Mouse (Mus musculus) limb, embryonic 10.5 days (tissue): ENCODE data around the gene Itga2. TPM values are rescaled to one million over a fixed set of nuclear protein-coding genes. Genes with fewer than 3 reads are reported as not detected.

Experiments used
- DNase-seq: peaks from one replicate; pipeline ENCODE4 v3.0.0-alpha.2; 2017; ENCODE audit warnings: low spot score
- H3K27ac ChIP-seq: fragments of 300-500 bp; sonication (generic); 2 replicates; pipeline ENCODE4 v1.5.1; 2016; ENCODE audit warnings: mild to moderate bottlenecking
- H3K27me3 ChIP-seq: fragments of 300-500 bp; sonication (generic); 2 replicates; pipeline ENCODE4 v1.6.1; 2016; ENCODE audit warnings: low read depth, mild to moderate bottlenecking; ENCODE audit not compliant: poor library complexity, severe bottlenecking
- H3K36me3 ChIP-seq: fragments of 300-500 bp; sonication (generic); 2 replicates; pipeline ENCODE4 v1.6.1; 2016; ENCODE audit warnings: mild to moderate bottlenecking, moderate library complexity
- H3K4me1 ChIP-seq: fragments of 300-500 bp; sonication (generic); 2 replicates; pipeline ENCODE4 v1.6.1; 2016
- H3K4me3 ChIP-seq: fragments of 300-500 bp; sonication (generic); 2 replicates; pipeline ENCODE4 v1.5.1; 2016; ENCODE audit warnings: mild to moderate bottlenecking, moderate library complexity
- H3K9me3 ChIP-seq: fragments of 300-500 bp; sonication (generic); replicated peaks from 2 replicates; pipeline ENCODE4 v1.6.1; 2016; ENCODE audit warnings: mild to moderate bottlenecking
- WGBS: fragments of 180-500 bp; shearing (Covaris S2); methylation state at CpG from one replicate; pipeline ENCODE4 v1.1.7; 2016; 5-methylcytosine and 5-hydroxymethylcytosine counted together
- polyA plus RNA-seq: library from polyadenylated mRNA; unstranded; fragments of >200 nt; fragmentation: Nextera tagmentation; extraction: Ambion mirVana; gene quantifications from 2 replicates; pipeline ENCODE4 v1.2.1, GENCODE M21; 2016

The Itga2 gene
- polyA plus RNA-seq, 1 experiment from 2014 or later = 0.71 TPM

GRCm38 (mm10) chr13:114834580-114834979 is 97.3 kb downstream of the Itga2 start:
- no peak for DNase-seq
- no peaks in the 10 kb centered on the region; the same call in 1 of the 2 replicates for H3K4me1 ChIP-seq
- H3K27ac ChIP-seq = no peak overlapping the region
- no peak overlapping the region for H3K4me3 ChIP-seq
- H3K27me3 ChIP-seq = no peaks in the 10 kb centered on the region
- H3K36me3 ChIP-seq = peaks cover 13% of the 10 kb centered on the region
- H3K9me3 ChIP-seq = no peaks in the 10 kb centered on the region
- WGBS = 69% methylated on average over 2 of the region's 2 CpGs

GRCm38 (mm10) chr13:114833351-114833750 is 98.5 kb downstream of the Itga2 start:
- WGBS = 91% methylated on average over 4 of the region's 4 CpGs
- no peaks in the 10 kb centered on the region; the same call in 1 of the 2 replicates for H3K4me1 ChIP-seq
- peaks cover 17% of the 10 kb centered on the region for H3K36me3 ChIP-seq
- no peak overlapping the region for H3K4me3 ChIP-seq
- H3K9me3 ChIP-seq = no peaks in the 10 kb centered on the region
- no peak for DNase-seq
- no peaks in the 10 kb centered on the region for H3K27me3 ChIP-seq
- no peak overlapping the region for H3K27ac ChIP-seq

- Histone ChIP-seq H3K4me3 (no peak overlapping the region), H3K9me3 (no peaks in the 10 kb centered on the region), H3K27me3 (no peaks in the 10 kb centered on the region), H3K4me1 (no peaks in the 10 kb centered on the region), H3K27ac (no peak overlapping the region), H3K36me3 (peaks cover 22% of the 10 kb centered on the region)
- DNase-seq = no peak
- 75% methylated on average over 5 of the region's 5 CpGs for WGBS
These were observed 99.1 kb downstream of the Itga2 start for GRCm38 (mm10) chr13:114832761-114833160.

GRCm38 (mm10) chr13:114831367-114831833 is 100.5 kb downstream of the Itga2 start:
- Histone ChIP-seq H3K36me3 (peaks cover 36% of the 10 kb centered on the region), H3K9me3 (no peaks in the 10 kb centered on the region), H3K27me3 (no peaks in the 10 kb centered on the region), H3K4me3 (no peak overlapping the region), H3K27ac (no peak overlapping the region), H3K4me1 (no peaks in the 10 kb centered on the region)
- no peak for DNase-seq
- WGBS = 83% methylated on average over 4 of the region's 4 CpGs

GRCm38 (mm10) chr13:114825377-114825855 is 106.5 kb downstream of the Itga2 start:
- no peak for DNase-seq
- no peak overlapping the region for H3K27ac ChIP-seq
- no peak overlapping the region for H3K4me3 ChIP-seq
- no peaks in the 10 kb centered on the region for H3K27me3 ChIP-seq
- no peaks in the 10 kb centered on the region for H3K9me3 ChIP-seq
- 94% methylated on average over 6 of the region's 6 CpGs for WGBS
- H3K4me1 ChIP-seq = no peaks in the 10 kb centered on the region
- H3K36me3 ChIP-seq = peaks cover 57% of the 10 kb centered on the region

GRCm38 (mm10) chr13:114822871-114823270 is 109.0 kb downstream of the Itga2 start:
- Histone ChIP-seq H3K27me3 (no peaks in the 10 kb centered on the region), H3K27ac (no peak overlapping the region), H3K4me1 (peaks cover 8% of the 10 kb centered on the region; the same call in 1 of the 2 replicates), H3K9me3 (no peaks in the 10 kb centered on the region), H3K4me3 (no peak overlapping the region), H3K36me3 (peaks cover 44% of the 10 kb centered on the region)
- WGBS = 97% methylated on average over 2 of the region's 2 CpGs
- no peak for DNase-seq

GRCm38 (mm10) chr13:114818513-114818912 is 113.4 kb downstream of the Itga2 start:
- DNase-seq = no peak
- Histone ChIP-seq H3K36me3 (peaks cover 14% of the 10 kb centered on the region; the same call in 1 of the 2 replicates), H3K4me1 (peaks cover 11% of the 10 kb centered on the region; the same call in 1 of the 2 replicates), H3K27ac (peak overlapping the region; percentile 77), H3K27me3 (no peaks in the 10 kb centered on the region), H3K9me3 (no peaks in the 10 kb centered on the region), H3K4me3 (peak overlapping the region; percentile 82)
- WGBS = 34% methylated on average over 9 of the region's 9 CpGs

- no peaks in the 10 kb centered on the region for H3K9me3 ChIP-seq
- peak; percentile 97 for DNase-seq
- WGBS = under 1% methylated on average over 39 of the region's 39 CpGs
- H3K4me1 ChIP-seq = peaks cover 11% of the 10 kb centered on the region; the same call in 1 of the 2 replicates
- peak within 1 kb of the TSS; percentile 82 for H3K4me3 ChIP-seq
- peaks cover 11% of the 10 kb centered on the region; the same call in 1 of the 2 replicates for H3K36me3 ChIP-seq
- H3K27me3 ChIP-seq = no peaks in the 10 kb centered on the region
- H3K27ac ChIP-seq = peak within 1 kb of the TSS; percentile 77
These were observed 114.0 kb downstream of the Itga2 start, which contains the start of gene Mocs2 for GRCm38 (mm10) chr13:114817751-114818360. Gene Mocs2 (plus strand): TSS chr13:114818236.

GRCm38 (mm10) chr13:114809624-114810210 is 122.2 kb downstream of the Itga2 start:
- DNase-seq = no peak
- H3K4me1 ChIP-seq = no peaks in the 10 kb centered on the region
- H3K27ac ChIP-seq = no peak overlapping the region
- no peak overlapping the region for H3K4me3 ChIP-seq
- WGBS = 90% methylated on average over 5 of the region's 5 CpGs
- no peaks in the 10 kb centered on the region for H3K27me3 ChIP-seq
- no peaks in the 10 kb centered on the region for H3K9me3 ChIP-seq
- no peaks in the 10 kb centered on the region for H3K36me3 ChIP-seq

- Histone ChIP-seq H3K4me3 (no peak overlapping the region), H3K36me3 (no peaks in the 10 kb centered on the region), H3K27me3 (no peaks in the 10 kb centered on the region), H3K4me1 (no peaks in the 10 kb centered on the region), H3K27ac (no peak overlapping the region), H3K9me3 (no peaks in the 10 kb centered on the region)
- DNase-seq = no peak
- WGBS = 92% methylated on average over 2 of the region's 2 CpGs
These were observed 128.9 kb downstream of the Itga2 start for GRCm38 (mm10) chr13:114802971-114803370.

GRCm38 (mm10) chr13:114801857-114802256 is 130.0 kb downstream of the Itga2 start:
- Histone ChIP-seq H3K4me3 (no peak overlapping the region), H3K36me3 (no peaks in the 10 kb centered on the region), H3K4me1 (no peaks in the 10 kb centered on the region), H3K9me3 (no peaks in the 10 kb centered on the region), H3K27me3 (no peaks in the 10 kb centered on the region), H3K27ac (no peak overlapping the region)
- no peak for DNase-seq
- WGBS = 91% methylated on average over 3 of the region's 3 CpGs

GRCm38 (mm10) chr13:114793250-114794030 is 138.5 kb downstream of the Itga2 start:
- H3K4me1 ChIP-seq = no peaks in the 10 kb centered on the region
- no peak overlapping the region for H3K4me3 ChIP-seq
- H3K27me3 ChIP-seq = no peaks in the 10 kb centered on the region
- H3K9me3 ChIP-seq = no peaks in the 10 kb centered on the region
- H3K27ac ChIP-seq = no peak overlapping the region
- H3K36me3 ChIP-seq = no peaks in the 10 kb centered on the region
- 55% methylated on average over 6 of the region's 6 CpGs for WGBS
- peak; percentile 45 for DNase-seq

- Histone ChIP-seq H3K4me1 (no peaks in the 10 kb centered on the region), H3K9me3 (no peaks in the 10 kb centered on the region), H3K27me3 (no peaks in the 10 kb centered on the region), H3K4me3 (no peak overlapping the region), H3K27ac (no peak overlapping the region), H3K36me3 (no peaks in the 10 kb centered on the region)
- WGBS = 91% methylated on average over 1 of the region's 1 CpGs
- DNase-seq = no peak
These were observed 140.4 kb downstream of the Itga2 start for GRCm38 (mm10) chr13:114791511-114791910.
